ENCODE assay signal across 13 mouse cellular contexts in genomic region chr15:98997938-98998774, GRCm38 (mm10). TPM values are rescaled to one million over a fixed set of nuclear protein-coding genes. Genes with fewer than 3 reads are reported as not detected.
DNase-seq lines count a peak whose midpoint lies in the region; ATAC-seq lines count a peak whose summit lies in the region.
"Had no signal": no experiment of that assay in that cellular context is flagged by ENCODE, and none has a peak within 500 bp of the region (broad histone marks: within the 10 kb centered on the region; RNA-seq: fewer than 3 reads in every experiment).

No protein-coding gene starts in this region.

- H3K4me2 ChIP-seq in neural tube, embryonic 13.5 days = no peak overlapping the region
- H3K4me2 ChIP-seq in intestine, embryonic 15.5 days (replicated peaks) = no peak overlapping the region
- H3K4me2 ChIP-seq in stomach, embryonic 16.5 days (ENCODE audit: low read depth, low read length) = no peak overlapping the region
- H3K4me2 ChIP-seq: forebrain, embryonic 13.5 days; midbrain, embryonic 13.5 days had no signal

- WGBS in neural tube, embryonic 13.5 days = 45% methylated on average over 13 of the region's 13 CpGs
- WGBS in intestine, embryonic 15.5 days = 36% methylated on average over 13 of the region's 13 CpGs
- 35% methylated on average over 13 of the region's 13 CpGs for WGBS in stomach, embryonic 16.5 days

- no peaks in the 10 kb centered on the region for H3K9me3 ChIP-seq in neural tube, embryonic 13.5 days
- H3K9me3 ChIP-seq in intestine, embryonic 15.5 days = no peaks in the 10 kb centered on the region
- H3K9me3 ChIP-seq in stomach, embryonic 16.5 days (replicated peaks; ENCODE audit: control insufficient read depth, low read length) = no peaks in the 10 kb centered on the region
- H3K9me3 ChIP-seq: forebrain, embryonic 13.5 days; midbrain, embryonic 13.5 days had no signal

- ATAC-seq in neural tube, embryonic 13.5 days (ENCODE audit: low read depth) = no peak
- ATAC-seq in intestine, embryonic 15.5 days = peak; percentile 72
- peak; percentile 20; the same call in 1 of the 2 replicates for ATAC-seq in stomach, embryonic 16.5 days (ENCODE audit: insufficient read depth, low FRiP score)
- ATAC-seq in megakaryocyte-erythroid progenitor cell, adult 5-6 weeks (replicated peaks; ENCODE audit: low FRiP score, low TSS enrichment, poor library complexity, severe bottlenecking) = no peak
- ATAC-seq: forebrain, embryonic 13.5 days; midbrain, embryonic 13.5 days had no signal

- no peak overlapping the region for H3K9ac ChIP-seq in neural tube, embryonic 13.5 days
- H3K9ac ChIP-seq in intestine, embryonic 15.5 days = no peak overlapping the region
- no peak overlapping the region for H3K9ac ChIP-seq in stomach, embryonic 16.5 days (ENCODE audit: low read length)
- H3K9ac ChIP-seq: forebrain, embryonic 13.5 days; midbrain, embryonic 13.5 days had no signal

- intact Hi-C loops in heart, postnatal 36 days (cut with DNase I) = no loop called here

- H3K4me1 ChIP-seq in neural tube, embryonic 13.5 days (replicated peaks) = peaks cover 41% of the 10 kb centered on the region
- peaks cover 19% of the 10 kb centered on the region for H3K4me1 ChIP-seq in intestine, embryonic 15.5 days (replicated peaks)
- H3K4me1 ChIP-seq in stomach, embryonic 16.5 days (ENCODE audit: control insufficient read depth, insufficient read depth, low read length) = peaks cover 14% of the 10 kb centered on the region

- peak overlapping the region; percentile 52; the same call in 1 of the 2 replicates for H3K27ac ChIP-seq in neural tube, embryonic 13.5 days (replicated peaks)
- peak overlapping the region; percentile 40; the same call in 1 of the 2 replicates for H3K27ac ChIP-seq in intestine, embryonic 15.5 days
- H3K27ac ChIP-seq in stomach, embryonic 16.5 days (ENCODE audit: low read length) = no peak overlapping the region; the same call in 1 of the 2 replicates
- H3K27ac ChIP-seq: forebrain, embryonic 13.5 days; midbrain, embryonic 13.5 days had no signal

- H3K36me3 ChIP-seq in neural tube, embryonic 13.5 days = no peaks in the 10 kb centered on the region
- no peaks in the 10 kb centered on the region for H3K36me3 ChIP-seq in intestine, embryonic 15.5 days
- no peaks in the 10 kb centered on the region for H3K36me3 ChIP-seq in stomach, embryonic 16.5 days (ENCODE audit: control insufficient read depth, insufficient read depth, low read length)
- H3K36me3 ChIP-seq: midbrain, embryonic 13.5 days had no signal

- no peak overlapping the region for H3K4me3 ChIP-seq in neural tube, embryonic 13.5 days
- H3K4me3 ChIP-seq in intestine, embryonic 15.5 days (replicated peaks) = no peak overlapping the region
- H3K4me3 ChIP-seq in stomach, embryonic 16.5 days (replicated peaks; ENCODE audit: low read length) = no peak overlapping the region
- H3K4me3 ChIP-seq: forebrain, embryonic 13.5 days; midbrain, embryonic 13.5 days had no signal

- H3K27me3 ChIP-seq in neural tube, embryonic 13.5 days = no peaks in the 10 kb centered on the region
- no peaks in the 10 kb centered on the region for H3K27me3 ChIP-seq in intestine, embryonic 15.5 days (replicated peaks)
- no peaks in the 10 kb centered on the region for H3K27me3 ChIP-seq in stomach, embryonic 16.5 days (ENCODE audit: control insufficient read depth, insufficient read depth, low read length)
- H3K27me3 ChIP-seq: midbrain, embryonic 13.5 days had no signal

- DNase-seq in heart, adult 11 months = peak; percentile 92
- DNase-seq in heart, postnatal 36 days = no peak
- no peak for DNase-seq in neural tube, embryonic 10.5 days (ENCODE audit: extremely low spot score, low spot score)
- DNase-seq in natural killer cell, adult 2 months (ENCODE audit: low spot score in 2 of 2) = no peak
- DNase-seq: kidney, postnatal 25 days had no signal

RNA-seq across cellular contexts. Expression of gene Tuba1c, which starts 31.5 kb away (rescaled TPM):
- total RNA-seq in heart, postnatal 36 days (2021) = 10 to 100 TPM; 29.7 to 33.9 TPM
- 25.6 and 29.7 TPM in 2 replicates for polyA plus RNA-seq in neural tube, embryonic 13.5 days (2015; fragmentation: Nextera tagmentation; extraction: Ambion mirVana)
- polyA plus RNA-seq in intestine, embryonic 15.5 days (2015; fragmentation: Nextera tagmentation; extraction: Ambion mirVana) = 253 and 271 TPM in 2 replicates
- polyA plus RNA-seq in stomach, embryonic 16.5 days (2015; fragmentation: Nextera tagmentation; extraction: Ambion mirVana) = 196 and 209 TPM in 2 replicates
- total RNA-seq in megakaryocyte-erythroid progenitor cell, adult 5-6 weeks (2014; fragmentation: Nextera tagmentation) = 85.6 and 109 TPM in 2 replicates
- total RNA-seq in megakaryocyte-erythroid progenitor cell, adult 5-6 weeks (2017) = 34.5 and 41.4 TPM in 2 replicates

RNA-seq across cellular contexts. Expression of gene Tuba1a, which starts 44.7 kb away (rescaled TPM):
- total RNA-seq in heart, postnatal 36 days (2021) = 10 to 100 TPM; 73.0 to 74.5 TPM
- 13,124 and 14,228 TPM in 2 replicates for polyA plus RNA-seq in neural tube, embryonic 13.5 days (2015; fragmentation: Nextera tagmentation; extraction: Ambion mirVana)
- 981 and 999 TPM in 2 replicates for polyA plus RNA-seq in intestine, embryonic 15.5 days (2015; fragmentation: Nextera tagmentation; extraction: Ambion mirVana)
- 1,001 and 1,036 TPM in 2 replicates for polyA plus RNA-seq in stomach, embryonic 16.5 days (2015; fragmentation: Nextera tagmentation; extraction: Ambion mirVana)
- total RNA-seq in megakaryocyte-erythroid progenitor cell, adult 5-6 weeks (2014; fragmentation: Nextera tagmentation) = 4.5 and 10.2 TPM in 2 replicates
- 9.7 and 16.0 TPM in 2 replicates for total RNA-seq in megakaryocyte-erythroid progenitor cell, adult 5-6 weeks (2017)

RNA-seq across cellular contexts. Expression of gene Gm49450, which starts 44.8 kb away (rescaled TPM):
- total RNA-seq in heart, postnatal 36 days (2021) = not detected
- polyA plus RNA-seq in neural tube, embryonic 13.5 days (2015; fragmentation: Nextera tagmentation; extraction: Ambion mirVana) = not detected in 2 replicates
- polyA plus RNA-seq in intestine, embryonic 15.5 days (2015; fragmentation: Nextera tagmentation; extraction: Ambion mirVana) = not detected in 2 replicates
- not detected in 2 replicates for polyA plus RNA-seq in stomach, embryonic 16.5 days (2015; fragmentation: Nextera tagmentation; extraction: Ambion mirVana)
- total RNA-seq in megakaryocyte-erythroid progenitor cell, adult 5-6 weeks (2014; fragmentation: Nextera tagmentation) = not detected in 2 replicates
- total RNA-seq in megakaryocyte-erythroid progenitor cell, adult 5-6 weeks (2017) = not detected in 2 replicates
- total RNA-seq: heart, postnatal 14 days had no signal
- polyA plus RNA-seq: forebrain, embryonic 13.5 days; limb, embryonic 11.5 days; midbrain, embryonic 13.5 days had no signal

RNA-seq across cellular contexts. Expression of gene Prph, which starts 56.8 kb away (rescaled TPM):
- total RNA-seq in heart, postnatal 36 days (2021) = under 1 TPM; 0.14 to 0.94 TPM
- 268 and 371 TPM in 2 replicates for polyA plus RNA-seq in neural tube, embryonic 13.5 days (2015; fragmentation: Nextera tagmentation; extraction: Ambion mirVana)
- polyA plus RNA-seq in intestine, embryonic 15.5 days (2015; fragmentation: Nextera tagmentation; extraction: Ambion mirVana) = 46.9 and 48.1 TPM in 2 replicates
- polyA plus RNA-seq in stomach, embryonic 16.5 days (2015; fragmentation: Nextera tagmentation; extraction: Ambion mirVana) = 24.4 and 25.4 TPM in 2 replicates
- not detected in 2 replicates for total RNA-seq in megakaryocyte-erythroid progenitor cell, adult 5-6 weeks (2014; fragmentation: Nextera tagmentation)
- total RNA-seq in megakaryocyte-erythroid progenitor cell, adult 5-6 weeks (2017) = not detected in 2 replicates

Comparison
In these comparisons a context has a peak if more than half of its experiments do, and no peak if none do; other contexts are left out.
1. ATAC-seq: peak in intestine, embryonic 15.5 days (single experiment) and stomach, embryonic 16.5 days (single experiment); none in neural tube, embryonic 13.5 days (single experiment) and megakaryocyte-erythroid progenitor cell, adult 5-6 weeks (single experiment).
2. RNA of gene Tuba1a, which starts 44.7 kb away (polyA plus RNA-seq): 13,124 to 14,228 TPM in neural tube, embryonic 13.5 days; 1,001 to 1,036 TPM in stomach, embryonic 16.5 days and 981 to 999 TPM in intestine, embryonic 15.5 days; every median in the first group is over 10 times any median in the second.